Mouse (Mus musculus) kidney, postnatal 14 days (tissue): Measurements from ENCODE around the gene Rmdn2.
A peak's percentile ranks its signal among the peaks of the same experiment; 100 is the strongest.

Experiments
- DNase-seq: peaks from one replicate; pipeline ENCODE4 v3.0.0; 2022; ENCODE audit warnings: mixed read lengths

Rmdn2 gene

DNA sequence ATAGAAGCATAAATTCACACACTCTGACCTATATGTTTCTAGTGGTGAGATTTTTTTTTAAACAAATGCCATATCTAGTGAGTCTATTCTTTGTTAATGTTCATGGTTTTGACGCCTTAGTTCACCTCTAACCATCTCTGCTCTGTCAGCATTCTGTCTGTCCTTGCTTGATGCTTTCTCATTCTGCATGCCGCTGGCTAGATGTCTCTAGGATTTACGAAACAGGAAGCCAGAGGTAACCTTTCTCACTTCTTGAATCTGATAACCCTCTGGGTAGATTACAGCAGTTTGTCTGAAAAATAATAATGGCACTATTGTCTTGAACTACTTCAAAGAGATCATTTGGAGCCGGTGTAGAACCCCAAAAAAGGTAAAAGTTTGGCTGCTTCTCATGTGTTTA is 5.0 kb downstream of the Rmdn2 start:
- DNase-seq, result no peak

- DNase-seq, result no peak
Observed at GRCm38 (mm10) chr17:79618455-79618854, 6.8 kb downstream of the Rmdn2 start.

DNA sequence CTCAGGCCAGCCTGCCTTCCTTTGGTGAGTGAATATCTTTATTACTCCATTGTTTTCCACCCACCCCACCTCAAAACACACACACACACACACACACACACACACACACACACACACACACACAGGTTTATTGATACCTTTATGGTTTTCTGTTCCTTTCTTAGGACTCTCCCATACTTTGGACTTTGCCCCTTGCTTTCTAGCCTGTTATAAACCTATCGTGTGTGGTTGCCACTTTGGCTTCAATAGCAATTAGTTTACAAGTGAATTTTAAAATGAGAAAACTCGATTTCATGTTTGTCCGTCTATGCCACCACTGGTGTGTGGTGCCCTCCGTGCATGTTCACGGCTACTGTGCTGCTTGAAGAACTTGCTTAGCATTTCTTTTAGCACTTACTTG is 7.3 kb downstream of the Rmdn2 start:
- DNase-seq, result no peak

- DNase-seq, result no peak
Observed at GRCm38 (mm10) chr17:79622050-79622449, 10.4 kb downstream of the Rmdn2 start.

- DNase-seq, result no peak
Observed at GRCm38 (mm10) chr17:79622574-79622973, 10.9 kb downstream of the Rmdn2 start.

GRCm38 (mm10) chr17:79623841-79624240 is 12.2 kb downstream of the Rmdn2 start:
- no peak for DNase-seq

DNA sequence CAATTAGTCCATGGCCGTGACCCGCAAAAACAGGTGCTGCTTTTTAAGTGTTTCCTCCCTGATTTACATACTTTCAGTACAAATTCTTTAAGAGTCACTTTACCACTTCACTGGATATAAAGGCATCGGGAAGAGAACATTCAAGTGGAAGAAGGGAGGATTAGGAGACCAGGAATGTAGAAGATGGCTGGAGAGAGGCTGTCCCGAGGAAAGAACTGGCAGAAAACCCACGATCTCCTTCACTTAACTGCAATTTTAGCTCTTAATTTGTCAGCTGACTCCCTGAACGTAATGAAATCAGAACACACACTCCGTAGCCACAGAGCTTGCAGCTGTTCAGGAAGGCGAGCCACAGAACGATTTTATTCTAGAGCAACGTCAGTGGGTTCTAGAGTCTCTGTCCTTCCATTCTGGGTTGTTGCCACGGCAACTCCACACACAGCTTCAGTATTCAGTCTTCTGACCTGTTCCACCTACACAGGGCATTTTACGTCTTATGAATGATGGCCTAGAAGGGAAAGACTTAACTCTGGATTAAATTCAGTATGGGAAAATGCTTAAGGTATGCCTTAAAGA is 14.7 kb downstream of the Rmdn2 start:
- DNase-seq, result no peak

DNA sequence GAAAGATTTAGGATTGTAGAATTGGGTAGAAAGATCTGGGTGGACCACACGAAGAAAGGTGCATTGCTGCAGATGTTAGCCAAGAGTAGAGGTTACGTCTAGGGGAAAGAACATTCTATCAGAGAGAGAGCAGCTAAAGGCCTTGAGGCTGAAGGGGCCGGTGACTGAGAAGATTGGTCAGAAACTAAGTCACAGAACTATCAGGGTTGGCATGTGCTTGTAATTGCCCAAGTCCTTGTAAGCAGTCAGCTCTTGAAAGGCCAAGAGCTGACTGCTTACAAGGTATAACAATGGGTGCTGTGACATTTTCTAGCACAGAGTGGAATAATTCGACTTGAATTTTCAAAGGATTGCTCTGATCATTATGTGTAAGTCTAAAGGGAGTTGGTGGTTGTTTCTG is 38.2 kb downstream of the Rmdn2 start:
- DNase-seq, result no peak

GRCm38 (mm10) chr17:79650297-79650696 is 38.6 kb downstream of the Rmdn2 start:
- no peak for DNase-seq

- no peak for DNase-seq
Observed at GRCm38 (mm10) chr17:79653171-79653570, 41.5 kb downstream of the Rmdn2 start.

- DNase-seq, result no peak
Observed at GRCm38 (mm10) chr17:79654187-79654586, 42.5 kb downstream of the Rmdn2 start.

GRCm38 (mm10) chr17:79657785-79658184 is 46.1 kb downstream of the Rmdn2 start:
- peak; percentile 16 for DNase-seq

DNA sequence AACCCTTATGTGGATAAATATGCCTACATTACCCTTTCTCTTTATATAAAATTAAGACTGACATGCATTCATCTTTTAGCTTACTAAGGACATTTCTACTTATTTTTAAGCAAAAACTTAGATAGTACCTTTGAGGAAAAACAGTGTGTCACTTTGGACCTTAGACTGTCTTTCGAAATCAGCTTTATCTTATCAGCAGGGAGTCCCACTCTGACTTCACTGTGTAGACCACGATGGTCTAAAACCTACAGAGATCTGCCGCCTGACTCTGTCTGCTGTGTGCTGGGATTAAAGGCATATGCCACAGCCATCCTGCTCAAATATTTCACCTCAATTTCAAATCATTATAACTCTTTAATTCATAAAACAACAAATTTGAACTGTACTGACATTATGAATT is 46.8 kb downstream of the Rmdn2 start:
- DNase-seq, result no peak

DNA sequence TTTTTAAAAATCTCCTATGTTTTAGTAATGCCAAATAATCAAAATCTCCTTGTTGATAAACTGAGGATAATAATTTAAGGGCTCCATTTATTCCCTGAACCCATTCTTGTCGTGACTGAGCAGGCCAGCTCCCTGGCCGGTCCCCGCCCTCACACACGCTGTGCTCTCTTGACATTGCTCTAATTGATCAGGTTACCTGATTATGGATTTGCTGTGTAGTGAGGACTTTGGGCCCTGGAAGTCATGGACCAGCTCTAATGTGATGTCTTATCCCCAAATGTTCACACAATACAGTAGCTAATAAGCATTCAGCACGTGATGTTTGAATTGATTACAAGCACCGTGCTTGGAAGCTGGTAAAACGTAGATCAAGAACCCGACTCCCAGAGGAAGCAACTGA is 47.2 kb downstream of the Rmdn2 start:
- DNase-seq, result no peak

GRCm38 (mm10) chr17:79661387-79661786 is 49.7 kb downstream of the Rmdn2 start:
- peak; percentile 74 for DNase-seq

DNA sequence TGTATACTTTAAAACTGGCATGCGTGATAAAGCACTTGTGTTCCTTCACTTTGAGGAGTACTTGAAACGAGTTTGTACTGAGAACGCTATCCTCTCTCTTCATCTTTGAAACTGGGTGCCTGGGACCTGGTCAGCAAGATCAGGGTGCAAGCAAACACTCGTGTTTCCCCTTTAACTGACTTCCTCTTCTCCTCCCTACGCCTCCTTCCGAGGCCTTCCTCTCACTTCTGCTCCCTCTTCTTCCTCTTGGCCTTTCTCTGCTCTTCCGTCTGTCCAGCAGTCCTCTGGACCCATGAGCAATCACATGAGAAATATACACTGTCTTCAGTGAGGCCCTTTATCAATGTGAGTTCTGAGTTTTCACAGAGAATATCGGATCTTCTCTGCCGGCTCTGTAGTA is 50.2 kb downstream of the Rmdn2 start:
- no peak for DNase-seq

DNA sequence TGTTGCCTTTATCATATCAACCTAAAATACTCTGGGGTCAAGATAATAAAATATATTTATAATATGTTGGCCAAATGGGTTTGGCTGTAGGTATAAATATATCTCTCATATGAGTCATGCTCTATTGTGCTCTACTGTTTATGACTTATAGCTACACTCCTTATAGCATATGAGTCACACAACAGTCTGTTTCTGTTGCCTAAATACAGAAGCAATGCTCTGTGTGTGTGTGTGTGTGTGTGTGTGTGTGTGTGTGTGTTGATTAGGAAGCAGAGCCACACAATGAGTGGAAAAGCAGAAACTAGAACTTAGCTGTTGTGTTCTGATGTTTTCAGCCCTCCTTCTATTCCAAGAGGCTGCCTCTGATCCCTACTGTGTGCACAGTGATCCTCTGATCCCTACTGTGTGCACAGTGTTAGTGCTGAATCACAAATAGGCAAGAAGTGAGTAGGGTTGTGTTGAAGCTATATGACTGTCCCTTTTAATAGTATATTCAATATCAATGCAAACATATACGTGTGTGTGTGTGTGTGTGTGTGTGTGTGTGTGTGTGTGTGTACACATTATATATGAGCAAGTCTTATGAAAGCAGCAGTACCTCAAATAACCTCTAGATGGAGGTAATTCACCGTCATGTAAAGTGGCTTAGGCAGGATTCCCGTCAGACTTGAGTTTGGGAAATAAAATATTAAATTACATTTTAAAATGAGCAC is 51.9 kb downstream of the Rmdn2 start:
- peak; percentile 21 for DNase-seq

DNA sequence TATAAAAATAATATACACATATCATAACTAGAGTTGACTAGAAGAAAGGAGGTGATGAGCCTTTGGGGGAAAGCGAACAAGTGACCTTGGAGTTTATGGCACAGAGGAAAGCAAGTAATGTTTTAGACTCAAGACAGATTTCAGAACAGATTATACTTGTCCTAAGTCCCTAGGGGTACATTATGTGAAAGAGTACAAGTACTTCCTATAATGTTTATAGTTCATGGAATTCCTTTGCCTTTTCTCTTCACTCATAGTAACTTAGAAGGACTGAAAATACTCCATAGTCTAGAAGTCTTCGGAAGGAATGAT is 52.4 kb downstream of the Rmdn2 start:
- DNase-seq, result no peak

GRCm38 (mm10) chr17:79670837-79671236 is 59.2 kb downstream of the Rmdn2 start:
- DNase-seq, result no peak

GRCm38 (mm10) chr17:79695106-79695505 is 83.4 kb downstream of the Rmdn2 start:
- DNase-seq, result no peak

DNA sequence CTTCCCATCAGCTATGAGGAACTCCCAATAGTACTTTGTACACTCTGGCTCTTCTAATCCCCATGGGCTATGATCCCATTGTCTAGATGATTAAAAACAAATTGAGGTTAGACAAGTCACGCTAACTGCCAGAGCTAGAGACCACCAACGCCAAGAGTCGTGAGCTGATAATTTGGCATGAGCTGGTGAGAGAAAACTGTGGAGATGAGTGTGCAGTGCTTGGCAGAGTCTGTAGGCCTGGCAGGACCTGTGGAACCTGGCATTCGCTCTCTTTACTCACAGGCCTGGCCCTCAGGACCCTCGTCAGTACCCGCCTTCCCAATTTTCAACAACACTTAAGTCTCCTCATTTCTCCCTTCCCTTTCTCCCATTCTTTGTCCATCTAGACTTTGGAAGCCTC is 83.9 kb downstream of the Rmdn2 start:
- no peak for DNase-seq

DNA sequence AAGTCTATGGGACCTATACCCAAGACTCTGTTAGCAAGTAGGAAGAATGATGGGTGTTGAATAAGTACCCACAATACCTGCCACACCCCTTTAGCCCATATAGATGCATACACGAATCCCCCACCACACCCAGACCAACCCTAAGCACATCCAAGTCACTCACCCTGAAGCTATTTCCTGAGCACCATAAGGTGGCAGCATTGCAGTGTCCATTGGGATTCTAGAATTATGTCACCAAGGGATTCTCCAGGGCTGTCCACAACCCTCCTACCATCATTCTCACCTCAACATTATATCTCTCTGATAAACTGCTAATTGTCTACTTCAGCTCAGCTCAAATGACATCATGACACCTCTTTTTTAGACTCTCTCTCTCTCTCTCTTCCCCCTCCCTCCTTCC is 87.5 kb downstream of the Rmdn2 start:
- peak; percentile 55 for DNase-seq

DNA sequence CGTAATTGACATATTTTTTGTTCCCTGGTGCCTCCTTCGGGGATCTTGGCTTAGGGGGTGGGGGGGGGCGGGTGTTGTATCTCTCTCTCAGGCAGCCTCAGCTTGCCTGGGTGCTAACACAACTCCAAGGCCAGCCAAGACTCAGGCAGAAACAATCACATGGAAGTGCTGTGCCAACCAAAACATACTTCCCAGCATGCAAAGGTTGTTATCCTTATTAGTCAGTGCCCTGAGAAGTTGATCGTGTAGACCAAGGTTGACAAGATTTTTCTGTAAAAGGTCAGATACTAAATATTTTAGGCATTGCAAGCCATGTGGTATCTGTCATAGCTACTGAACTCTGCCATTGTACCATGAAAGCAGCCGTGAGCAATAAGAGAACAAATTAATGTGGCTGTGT is 89.2 kb downstream of the Rmdn2 start:
- DNase-seq, result no peak

DNA sequence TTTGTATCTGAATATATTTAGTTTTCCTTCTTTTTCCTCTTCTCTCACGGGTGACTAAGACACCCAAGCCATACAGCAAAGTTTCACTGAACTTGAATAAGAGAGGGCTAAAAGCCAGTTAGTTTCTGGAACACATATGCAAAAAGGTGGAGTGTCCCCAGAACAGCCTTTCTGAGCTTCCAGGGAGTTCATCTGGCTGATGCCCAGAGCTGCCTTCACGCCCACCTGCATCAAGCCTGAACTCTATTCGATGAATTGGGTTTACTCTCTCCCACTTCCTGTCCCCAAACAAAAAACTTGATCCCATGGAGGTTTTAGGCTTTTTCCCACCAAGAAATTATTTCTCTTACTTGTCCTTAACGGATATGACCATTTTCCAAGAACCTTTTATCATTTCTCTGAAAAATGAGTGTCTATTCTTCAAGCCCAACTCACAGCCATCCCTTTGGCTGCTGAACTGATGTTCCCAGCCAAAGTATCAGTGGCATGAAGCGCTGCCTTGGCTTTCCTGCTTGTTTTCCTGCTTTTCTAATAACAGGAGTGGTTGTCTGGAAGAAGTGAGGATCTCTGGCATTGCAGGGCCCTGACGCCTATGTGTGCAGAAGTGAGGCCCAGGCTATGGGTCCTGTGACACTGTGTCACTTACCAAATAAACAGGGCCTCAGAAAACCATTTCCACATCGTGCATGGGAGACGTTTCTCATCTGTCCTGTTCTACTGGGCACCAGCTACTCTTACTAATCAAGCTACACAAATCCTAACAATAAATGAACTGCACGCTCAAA is 94.2 kb downstream of the Rmdn2 start:
- DNase-seq, result no peak
